Mouse (Mus musculus): ENCODE results near the gene Atp6v0b.

DNA sequence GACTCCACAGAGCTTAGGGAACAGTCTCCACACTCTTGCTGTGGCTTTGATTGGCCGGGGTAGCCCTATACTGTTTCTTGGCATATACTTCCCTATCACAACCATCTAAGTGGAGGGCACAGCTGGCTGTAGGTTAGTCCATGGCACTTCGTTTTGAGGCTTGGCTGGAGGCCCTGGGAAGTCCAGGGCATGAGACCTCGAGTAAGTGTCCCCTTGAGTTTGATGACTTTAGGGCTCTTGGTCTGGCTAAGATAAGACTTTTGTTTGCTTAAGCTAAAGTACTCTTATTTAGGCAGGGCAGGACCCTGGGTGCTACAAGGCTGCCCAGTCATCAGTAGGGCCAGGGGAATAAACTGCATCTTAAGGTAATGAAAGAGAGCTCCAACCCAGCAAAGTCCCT, 11.0 kb upstream of the Atp6v0b start:
- TF ChIP-seq CTCF (IDR thresholded peaks at IDR 0.05; ENCODE audit: low read depth) (no peak), EP300 (IDR thresholded peaks at IDR 0.05; ENCODE audit: low read depth) (no peak)

Measured in heart, postnatal 0 days (tissue).